Mouse (Mus musculus) thymus, adult 2 months (tissue): ENCODE data around the gene Brca2.

ENCODE experiments used
- CTCF ChIP-seq: fragments of 200-500 bp; IDR thresholded peaks from 2 replicates; pipeline ENCODE4 v1.5.1; 2012; ENCODE audit warnings: mild to moderate bottlenecking, control low read depth, low read length, moderate library complexity, borderline replicate concordance; ENCODE audit not compliant: control insufficient read depth, poor library complexity, insufficient read depth; ENCODE audit errors: extremely low read depth
- POLR2A ChIP-seq: fragments of 200-500 bp; IDR thresholded peaks from 2 replicates; pipeline ENCODE4 v1.6.1; 2012; ENCODE audit warnings: mild to moderate bottlenecking, low read length, control low read depth, moderate library complexity; ENCODE audit not compliant: control insufficient read depth, poor library complexity, insufficient read depth; ENCODE audit errors: extremely low read depth

DNA sequence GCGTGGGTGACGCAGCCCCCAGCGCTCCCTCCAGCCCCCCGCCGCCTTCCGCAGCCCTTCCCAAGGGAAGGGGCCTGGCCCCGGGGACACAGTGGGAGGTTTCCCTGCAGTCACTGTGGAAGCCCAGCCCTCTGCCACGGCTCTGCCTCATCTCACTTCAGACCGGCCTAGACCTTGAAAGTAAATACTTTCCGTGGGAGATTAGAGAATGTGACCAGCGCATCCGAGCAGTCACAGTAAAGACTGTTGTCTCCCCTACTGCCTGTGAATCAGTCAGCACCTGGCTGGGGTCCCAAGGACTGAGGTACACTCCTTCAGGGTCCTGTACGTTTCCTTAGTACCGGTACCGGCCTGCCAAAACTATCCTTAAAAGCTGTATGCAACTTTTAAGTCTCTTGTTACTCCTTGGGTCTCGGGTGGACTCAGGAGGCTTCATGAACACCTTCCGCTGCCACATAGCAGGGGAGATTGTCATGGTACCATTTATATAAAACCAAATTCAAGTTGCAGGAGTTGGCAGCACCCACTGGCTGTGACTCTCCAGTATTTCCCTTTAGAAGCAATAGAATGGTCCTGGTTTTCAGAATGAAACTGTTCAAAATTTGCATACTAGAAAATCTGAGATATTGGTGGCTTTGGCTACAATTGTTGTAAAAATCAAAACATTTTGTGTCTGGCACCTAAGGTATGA, 72.4 kb downstream of the Brca2 start:
- TF ChIP-seq CTCF (no peak), POLR2A (no peak)
